Mouse (Mus musculus) yolk sac, embryonic 10.5 days (tissue): ENCODE results near the gene Cldn22.
"Not testable (repeated sequence)": the region's sequence is repeated elsewhere in the genome, so short reads cannot be mapped to it uniquely, and the experiment has no call there.

Source experiments
- DNase-seq: peaks from one replicate; pipeline ENCODE4 v3.0.0-alpha.2; 2017; ENCODE audit warnings: low spot score

Cldn22 gene

DNA sequence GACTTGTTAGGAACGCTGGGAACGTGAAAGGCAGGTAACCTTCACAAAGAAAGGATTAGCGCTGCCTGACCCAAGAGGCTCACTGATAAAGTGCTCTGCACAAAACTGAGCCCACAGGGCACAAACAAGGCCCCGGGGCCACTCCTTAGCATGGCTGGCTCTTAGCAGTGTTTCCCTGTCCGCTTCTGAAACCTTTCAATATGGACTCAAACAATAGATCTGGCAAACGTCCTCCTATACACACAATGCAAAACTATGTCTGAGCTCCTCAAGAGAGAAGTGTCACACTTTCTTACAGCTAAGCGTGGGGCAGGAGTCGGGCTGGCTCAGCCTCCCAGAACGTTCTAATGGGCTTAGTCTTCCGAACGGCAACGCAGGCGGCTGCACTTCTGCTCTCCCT is at the start of gene Cldn22:
Gene Cldn22, plus strand, starts transcription at position 301 of the 400 bp plus-strand sequence.
- no peak for DNase-seq

GRCm38 (mm10) chr8:47777415-47777814 is 46.9 kb upstream of the Cldn22 start:
- no peak for DNase-seq

- DNase-seq = no peak
These were observed 44.7 kb upstream of the Cldn22 start for GRCm38 (mm10) chr8:47779589-47779988.

GRCm38 (mm10) chr8:47781881-47782280 is 42.4 kb upstream of the Cldn22 start:
- no peak for DNase-seq

GRCm38 (mm10) chr8:47783544-47783943 is 40.7 kb upstream of the Cldn22 start:
- no peak for DNase-seq

GRCm38 (mm10) chr8:47783944-47784343 is 40.3 kb upstream of the Cldn22 start:
- DNase-seq = no peak

DNA sequence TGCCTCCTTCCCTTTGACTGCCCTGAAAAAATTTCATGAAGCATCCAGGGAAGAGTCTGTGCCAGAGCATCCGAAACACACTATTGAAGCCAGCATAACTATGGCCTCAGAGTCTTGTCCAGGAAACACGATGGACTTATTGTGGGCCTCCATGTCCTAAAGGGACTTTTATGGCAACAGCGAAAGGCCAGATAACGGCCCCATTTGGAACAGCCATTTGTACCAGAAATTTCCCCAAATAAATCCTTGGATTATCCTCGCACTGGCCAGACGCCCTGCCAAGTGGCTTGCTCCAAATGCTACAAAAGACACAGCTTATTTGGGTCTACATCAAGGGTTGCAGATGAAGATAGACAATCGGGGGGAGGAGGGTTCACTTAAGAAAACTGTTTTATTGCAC is 39.8 kb upstream of the Cldn22 start:
- no peak for DNase-seq

DNA sequence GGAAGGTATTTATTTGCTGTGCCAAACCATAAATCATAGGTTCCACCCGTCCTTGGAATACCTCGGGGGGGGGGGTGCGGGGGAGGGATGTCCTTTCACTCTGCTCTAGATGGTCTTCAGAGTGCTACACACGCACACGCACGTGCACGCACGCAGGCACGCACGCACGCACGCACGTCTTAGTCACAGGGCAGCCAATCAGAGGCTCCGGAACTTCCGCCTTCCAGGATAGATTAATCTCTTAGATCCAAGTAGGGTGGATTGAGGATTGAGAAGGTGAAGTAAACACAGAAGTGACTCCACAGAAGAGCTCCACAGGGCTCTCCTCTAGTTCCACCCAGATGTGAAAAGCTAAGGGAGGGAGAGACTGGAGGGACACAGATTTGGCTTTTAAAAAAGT is 38.0 kb upstream of the Cldn22 start:
- DNase-seq = no peak

DNA sequence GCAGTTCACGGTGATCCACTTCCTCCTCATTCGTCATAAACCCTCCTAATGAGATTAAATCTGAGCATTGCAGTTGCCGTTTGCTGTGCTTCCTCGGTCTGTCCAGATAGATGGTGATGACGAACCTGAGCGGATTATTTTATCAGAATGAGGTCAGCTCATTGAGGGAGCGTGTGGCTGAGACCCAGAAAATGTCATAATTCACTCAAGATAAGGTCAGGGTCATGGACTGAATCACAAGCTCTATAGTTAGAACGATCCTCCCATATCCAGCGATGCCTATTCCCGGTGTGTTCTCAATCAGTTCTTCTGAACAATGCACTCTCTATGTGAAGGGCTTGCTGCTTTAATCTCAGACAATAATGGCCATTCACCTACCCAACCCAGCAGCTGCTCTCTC is 36.6 kb upstream of the Cldn22 start:
- no peak for DNase-seq

DNA sequence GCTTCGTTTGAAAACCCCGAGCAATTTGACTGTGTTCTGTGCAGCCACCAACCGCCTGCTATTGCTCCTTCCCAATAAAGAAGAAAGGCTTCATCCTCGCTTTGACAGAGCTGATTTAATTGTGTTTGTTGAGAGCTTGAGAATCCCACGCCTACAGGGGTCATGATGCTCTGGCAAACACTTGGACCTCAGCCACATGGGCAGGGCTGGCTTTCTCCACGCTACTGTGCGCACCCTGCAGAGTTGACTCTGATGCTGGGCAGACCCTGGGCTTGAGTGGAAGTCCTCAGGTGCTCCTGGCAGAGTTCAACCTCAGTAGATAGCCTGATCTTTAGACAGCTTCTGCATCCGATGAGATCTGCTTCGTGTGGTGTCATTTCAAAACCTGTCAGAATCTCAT is 32.3 kb upstream of the Cldn22 start:
- DNase-seq = no peak

DNA sequence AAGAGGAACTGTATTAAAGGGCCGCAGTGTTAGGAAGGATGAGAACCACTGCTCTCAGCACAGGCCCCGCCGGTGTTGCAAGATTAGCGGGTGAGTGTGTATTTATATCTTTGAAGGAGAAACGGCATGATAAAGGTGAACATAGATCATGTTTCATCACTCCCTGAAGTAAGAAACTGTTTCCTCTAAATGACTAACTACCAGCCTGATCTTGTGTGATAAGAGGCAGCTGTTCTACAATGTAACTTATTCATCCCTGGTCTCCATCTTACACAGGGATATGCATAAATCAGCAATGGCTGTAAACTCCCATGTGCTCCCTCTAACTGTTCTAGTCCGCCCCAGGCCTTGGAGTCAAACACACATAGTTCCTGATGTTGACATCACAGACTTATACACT is 24.8 kb upstream of the Cldn22 start:
- no peak for DNase-seq

DNA sequence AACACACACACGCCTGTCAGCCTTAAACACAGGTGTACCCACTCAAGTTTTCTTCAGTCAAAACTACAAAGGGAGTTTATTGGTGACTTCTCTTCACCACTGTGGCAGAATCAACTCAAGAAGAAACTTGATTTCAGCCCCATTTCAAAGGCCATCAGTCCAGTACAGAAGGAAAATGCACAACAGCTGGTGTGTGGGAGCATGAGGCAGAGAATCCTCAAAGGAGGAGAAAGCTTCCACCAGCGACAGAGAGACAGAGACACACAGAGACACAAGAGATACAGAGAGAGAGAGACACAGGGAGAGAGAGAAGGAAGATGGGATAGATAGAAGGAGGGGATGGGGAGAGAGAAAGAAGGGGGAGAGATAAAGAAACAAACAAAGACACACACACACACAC is 21.9 kb upstream of the Cldn22 start:
- no peak for DNase-seq

- no peak for DNase-seq
These were observed 20.0 kb upstream of the Cldn22 start for GRCm38 (mm10) chr8:47804262-47804661.

- no peak for DNase-seq
These were observed 14.2 kb upstream of the Cldn22 start for GRCm38 (mm10) chr8:47809970-47810665.

DNA sequence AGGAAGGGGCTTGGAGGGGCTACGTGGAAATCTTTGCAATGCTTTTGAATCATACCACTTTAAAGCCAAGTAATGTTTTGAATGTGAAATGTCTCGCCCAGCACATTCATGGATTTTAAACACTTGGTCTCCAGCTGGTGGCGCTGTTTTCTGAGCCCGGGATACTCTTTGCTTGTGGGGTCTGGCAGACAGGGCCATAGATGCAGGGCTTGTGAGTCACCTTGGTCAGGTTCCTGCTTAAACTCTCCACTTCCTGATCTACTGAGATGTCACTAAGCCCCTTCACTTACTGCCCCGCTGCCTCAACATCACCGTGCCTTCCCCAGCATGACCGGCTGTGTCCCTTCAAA is 13.6 kb upstream of the Cldn22 start:
- DNase-seq = no peak

DNA sequence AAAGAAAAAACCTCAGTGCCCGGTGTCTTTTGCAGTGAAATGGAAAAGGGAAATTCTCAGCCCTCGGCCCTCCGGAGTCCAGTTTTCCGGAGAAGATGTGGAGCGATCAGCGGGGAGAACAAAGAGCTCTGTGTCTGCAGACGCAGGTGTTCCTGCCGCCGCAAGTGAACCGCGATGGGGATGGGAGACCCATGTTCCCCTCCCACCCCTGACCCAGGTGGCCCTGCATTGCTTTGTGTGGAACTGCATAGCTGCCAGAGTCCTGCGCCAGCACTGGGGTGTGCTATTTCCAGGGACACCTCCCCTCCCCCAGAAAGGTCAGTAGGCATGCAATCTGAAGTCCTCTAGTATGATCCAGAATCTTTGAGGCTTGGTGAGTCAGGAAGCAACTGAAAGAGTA is 13.1 kb upstream of the Cldn22 start:
- DNase-seq = no peak

DNA sequence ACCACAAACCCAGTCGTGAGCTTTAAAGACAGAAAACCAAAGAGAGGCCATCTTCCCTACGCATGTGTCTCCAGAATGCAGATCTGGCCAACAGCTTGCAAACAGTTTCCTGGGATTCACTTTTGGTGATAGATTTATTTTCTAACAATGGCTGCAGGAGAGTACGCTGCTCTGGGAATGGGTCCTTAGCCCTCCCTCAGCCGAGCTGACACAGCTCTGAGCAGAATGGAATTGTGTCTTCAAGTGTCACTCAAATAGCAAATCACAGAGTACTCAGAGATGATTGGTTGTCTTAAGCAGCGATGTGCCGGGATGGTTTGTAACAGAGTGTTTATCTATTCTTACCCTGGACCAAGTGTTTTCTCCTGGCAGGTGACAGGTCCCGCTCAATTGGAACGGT is 5.2 kb upstream of the Cldn22 start:
- DNase-seq = no peak

DNA sequence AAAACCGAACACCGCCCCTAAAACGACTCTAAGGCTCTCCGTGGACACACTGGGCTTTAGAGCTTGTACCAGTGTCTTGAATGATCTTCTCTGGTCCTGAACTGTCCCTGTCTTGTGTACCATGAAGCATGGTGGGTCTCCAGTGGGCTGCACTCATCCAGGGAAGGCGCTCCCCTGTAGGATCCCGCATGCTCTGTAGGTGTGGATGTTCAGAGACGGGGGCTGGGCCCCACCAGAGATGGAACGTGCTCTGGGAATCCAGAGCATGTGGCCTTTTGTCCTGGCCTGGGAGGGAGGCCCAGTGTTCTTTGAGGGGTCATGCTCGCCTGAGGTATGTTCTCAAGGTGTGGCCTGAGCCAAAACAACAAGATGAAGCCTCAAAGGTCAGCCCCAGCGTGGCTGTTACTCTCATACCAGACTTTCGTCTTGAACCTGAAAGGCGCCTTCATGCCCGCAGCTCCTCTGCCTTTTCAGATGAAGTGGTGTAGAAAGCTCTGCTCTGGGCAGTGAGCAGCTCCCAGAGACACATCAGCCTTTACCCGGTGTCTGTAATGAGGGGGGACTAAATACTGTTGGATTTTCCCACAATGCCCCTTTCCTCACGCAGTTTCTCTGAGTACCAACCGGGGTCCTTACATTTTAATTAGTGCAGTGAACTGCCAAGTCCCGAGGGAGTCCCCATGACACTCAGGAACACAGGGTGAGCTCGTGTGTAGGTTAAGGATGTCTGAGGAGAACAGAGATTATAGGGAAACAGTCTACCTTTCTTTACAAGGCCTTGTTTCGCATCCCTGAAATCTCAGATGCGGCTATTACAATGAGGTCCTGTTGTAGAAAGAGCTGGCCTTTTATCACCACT is 3.1 kb upstream of the Cldn22 start:
- DNase-seq = no peak

- no peak for DNase-seq
These were observed 2.4 kb upstream of the Cldn22 start, which contains the start of gene Cldn24 for GRCm38 (mm10) chr8:47821843-47822242. TSS of gene Cldn24 (plus strand) at chr8:47822143.

GRCm38 (mm10) chr8:47822541-47822940 is 1.7 kb upstream of the Cldn22 start:
- not testable (repeated sequence) for DNase-seq

GRCm38 (mm10) chr8:47823777-47824176 is 505 bp upstream of the Cldn22 start:
- DNase-seq = no peak

DNA sequence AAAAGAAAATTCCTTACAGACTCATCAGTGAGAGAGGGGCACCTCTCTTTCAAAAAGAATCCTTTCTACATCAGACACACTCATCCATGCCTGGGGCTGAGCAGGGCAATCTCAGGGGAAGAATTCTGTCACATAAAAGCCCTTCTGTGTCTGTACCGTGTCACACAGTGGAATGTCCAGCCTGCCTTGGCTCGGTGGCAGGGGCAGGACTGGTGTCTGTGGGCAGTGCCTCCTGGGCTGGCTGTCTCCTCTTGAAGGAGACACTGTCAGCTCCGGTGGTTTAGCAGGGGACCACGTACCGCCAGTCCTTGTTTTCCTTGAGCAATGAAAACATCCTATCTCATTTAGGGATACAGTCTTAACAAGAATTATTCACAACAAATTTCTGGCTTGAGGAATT is 1.3 kb downstream of the Cldn22 start:
- DNase-seq = no peak

GRCm38 (mm10) chr8:47826911-47827310 is 2.6 kb downstream of the Cldn22 start:
- no peak for DNase-seq

DNA sequence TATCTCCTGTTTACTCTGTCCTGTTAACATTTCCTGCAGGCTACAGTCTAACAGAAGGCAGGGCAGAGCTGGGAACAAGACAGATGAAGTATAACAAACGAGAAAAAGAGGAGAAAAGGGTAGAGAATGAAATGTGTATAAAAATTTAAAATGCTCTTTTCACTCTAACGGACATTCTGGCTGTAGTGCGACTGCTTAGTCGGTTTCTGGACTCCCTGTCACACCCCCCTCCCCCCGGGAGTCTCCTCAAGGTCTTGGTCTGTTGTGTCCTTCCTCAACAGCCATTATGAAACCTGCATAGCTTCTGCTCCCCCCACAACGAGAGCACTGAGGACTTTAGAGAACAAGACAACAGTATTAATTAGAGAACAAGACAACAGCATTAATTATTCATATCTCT is 8.3 kb downstream of the Cldn22 start:
- DNase-seq = no peak
